Mouse (Mus musculus) heart, embryonic 12.5 days (tissue): ENCODE data around the gene Olfr934. TPM values are rescaled to one million over a fixed set of nuclear protein-coding genes. Genes with fewer than 3 reads are reported as not detected.

Experiments
- ATAC-seq: fragments of 200-750 bp; cut with Nextera tagmentation; 2 replicates; pipeline ENCODE4 v1.8.0; 2017; ENCODE audit warnings: moderate TSS enrichment, moderate library complexity; ENCODE audit not compliant: insufficient number of reproducible peaks, low FRiP score
- H3K27ac ChIP-seq: fragments of 300-500 bp; sonication (generic); 2 replicates; pipeline ENCODE4 v1.5.1; 2016; ENCODE audit warnings: mild to moderate bottlenecking, moderate library complexity; ENCODE audit not compliant: poor library complexity, severe bottlenecking
- H3K27me3 ChIP-seq: fragments of 300-500 bp; sonication (generic); replicated peaks from 2 replicates; pipeline ENCODE4 v1.6.1; 2016; ENCODE audit warnings: mild to moderate bottlenecking, moderate library complexity
- H3K36me3 ChIP-seq: fragments of 300-500 bp; sonication (generic); 2 replicates; pipeline ENCODE4 v1.6.1; 2016; ENCODE audit warnings: mild to moderate bottlenecking, moderate library complexity
- H3K4me1 ChIP-seq: fragments of 300-500 bp; sonication (generic); replicated peaks from 2 replicates; pipeline ENCODE4 v1.6.1; 2016; ENCODE audit warnings: mild to moderate bottlenecking
- H3K4me2 ChIP-seq: fragments of 300-500 bp; sonication (generic); 2 replicates; pipeline ENCODE4 v1.6.1; 2016; ENCODE audit warnings: mild to moderate bottlenecking, moderate library complexity
- H3K4me3 ChIP-seq: fragments of 300-500 bp; sonication (generic); 2 replicates; pipeline ENCODE4 v1.5.1; 2016; ENCODE audit warnings: mild to moderate bottlenecking
- H3K9ac ChIP-seq: fragments of 300-500 bp; sonication (generic); 2 replicates; pipeline ENCODE4 v1.6.1; 2016; ENCODE audit warnings: mild to moderate bottlenecking, moderate library complexity
- H3K9me3 ChIP-seq: fragments of 300-500 bp; sonication (generic); replicated peaks from 2 replicates; pipeline ENCODE4 v1.6.1; 2016; ENCODE audit warnings: mild to moderate bottlenecking, moderate library complexity
- WGBS: fragments of 180-500 bp; shearing (Covaris S2); methylation state at CpG from one replicate; pipeline ENCODE4 v1.1.7; 2016; 5-methylcytosine and 5-hydroxymethylcytosine counted together
- polyA plus RNA-seq: library from polyadenylated mRNA; unstranded; fragments of >200 nt; fragmentation: Nextera tagmentation; extraction: Ambion mirVana; gene quantifications from 2 replicates; pipeline ENCODE4 v1.2.1, GENCODE M21; 2016

The Olfr934 gene
- not detected in 2 replicates for polyA plus RNA-seq

DNA sequence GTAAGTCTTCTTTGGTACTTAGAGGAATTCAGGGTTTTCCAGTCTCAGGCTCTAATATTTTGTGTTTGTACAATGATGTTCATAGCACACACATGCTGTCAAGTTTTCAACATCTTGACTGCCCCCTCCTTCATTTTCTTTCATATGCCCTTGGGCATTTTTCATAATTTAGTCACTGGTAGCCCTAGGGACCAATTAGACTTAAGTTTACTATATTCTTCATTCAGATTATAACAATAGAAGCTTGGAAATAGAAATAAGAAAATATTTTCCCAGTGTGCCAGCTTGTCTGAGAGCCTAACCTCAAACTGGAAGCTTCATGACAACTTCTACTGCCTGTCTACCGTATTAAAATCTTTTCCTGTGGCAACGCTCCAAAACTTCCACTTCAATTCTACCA, at the start of gene Olfr934:
Gene Olfr934, minus strand, starts transcription at position 101 of the 400 bp plus-strand sequence.
- 85% methylated on average over 2 of the region's 2 CpGs for WGBS
- H3K27me3 ChIP-seq = no peaks in the 10 kb centered on the region
- H3K9ac ChIP-seq = no peak within 1 kb of the TSS
- no peak within 1 kb of the TSS for H3K4me2 ChIP-seq
- H3K4me1 ChIP-seq = no peaks in the 10 kb centered on the region
- H3K27ac ChIP-seq = no peak within 1 kb of the TSS
- H3K4me3 ChIP-seq = no peak within 1 kb of the TSS
- no peaks in the 10 kb centered on the region for H3K36me3 ChIP-seq
- no peaks in the 10 kb centered on the region for H3K9me3 ChIP-seq
- no peak for ATAC-seq

DNA sequence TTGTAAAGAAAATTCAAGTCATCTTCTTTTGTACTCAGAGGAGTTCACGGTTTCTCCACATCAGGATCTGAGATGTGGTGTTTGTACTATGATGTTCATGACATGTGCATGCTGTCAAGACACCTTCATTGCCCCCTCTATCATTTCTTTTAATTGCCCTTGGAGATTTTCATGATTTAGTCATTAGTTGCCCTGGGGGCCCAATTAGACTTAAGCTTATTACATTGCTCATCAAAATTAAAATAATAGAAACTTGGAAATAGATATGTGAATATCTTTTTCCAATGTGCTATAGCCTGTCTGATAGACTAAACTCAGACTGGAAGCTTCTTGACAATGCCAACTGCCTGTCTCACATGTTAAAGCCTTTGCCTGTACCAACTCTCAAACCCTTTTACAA, 35.2 kb upstream of the Olfr934 start, which contains the start of gene Olfr146:
Gene Olfr146, minus strand, starts transcription at position 101 of the 400 bp plus-strand sequence.
- Histone ChIP-seq H3K4me3 (no peak within 1 kb of the TSS), H3K9ac (no peak within 1 kb of the TSS), H3K27me3 (no peaks in the 10 kb centered on the region), H3K9me3 (no peaks in the 10 kb centered on the region), H3K27ac (no peak within 1 kb of the TSS), H3K36me3 (no peaks in the 10 kb centered on the region), H3K4me2 (no peak within 1 kb of the TSS), H3K4me1 (no peaks in the 10 kb centered on the region)
- WGBS = 74% methylated on average over 1 of the region's 1 CpGs
- ATAC-seq = no peak

DNA sequence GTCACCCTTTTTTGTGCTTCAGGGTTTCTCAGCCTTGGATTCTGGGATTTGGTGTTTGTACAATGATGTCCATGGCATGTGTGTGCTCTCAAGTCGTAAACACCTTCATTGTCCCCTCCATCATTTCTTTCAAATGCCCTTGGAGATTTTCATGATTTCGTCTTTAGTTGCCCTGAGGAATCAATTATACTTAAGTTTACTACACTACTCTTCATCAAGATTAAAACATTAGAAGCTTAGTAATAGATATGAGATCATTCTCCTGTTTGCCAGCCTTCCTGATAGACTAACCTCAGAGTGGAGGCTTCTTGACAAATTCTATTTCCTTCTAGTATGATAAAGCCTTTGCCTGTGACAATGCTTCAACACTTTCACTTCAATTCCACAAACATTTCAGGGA, 11.5 kb upstream of the Olfr934 start, which contains the start of gene Olfr935:
Gene Olfr935, minus strand, starts transcription at position 101 of the 400 bp plus-strand sequence.
- Histone ChIP-seq H3K27me3 (no peaks in the 10 kb centered on the region), H3K4me1 (no peaks in the 10 kb centered on the region), H3K36me3 (no peaks in the 10 kb centered on the region), H3K27ac (no peak within 1 kb of the TSS), H3K4me3 (no peak within 1 kb of the TSS), H3K9me3 (0 out of 2 replicates have a peak, but pooled peaks cover 2% of the 10 kb centered on the region), H3K4me2 (no peak within 1 kb of the TSS), H3K9ac (no peak within 1 kb of the TSS)
- WGBS = 68% methylated on average over 2 of the region's 2 CpGs
- ATAC-seq = no peak

DNA sequence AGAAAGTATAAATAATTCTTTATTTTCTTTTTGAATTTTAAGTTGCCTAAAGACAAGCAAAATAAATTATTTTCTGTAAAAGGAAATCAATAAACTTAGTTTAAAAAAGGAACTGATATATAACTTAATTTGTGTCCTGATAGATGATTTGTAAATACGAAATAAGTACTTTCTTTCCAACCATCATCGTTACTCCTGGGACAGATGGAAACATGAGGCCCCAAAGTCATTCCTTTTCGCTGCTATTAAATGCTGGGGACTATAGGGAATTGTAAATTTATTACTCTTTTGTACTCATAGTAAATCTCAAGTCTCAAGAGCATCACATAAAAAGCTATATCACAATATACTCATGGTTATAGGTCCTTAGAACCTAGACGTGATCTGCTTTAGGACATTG, 16.1 kb downstream of the Olfr934 start, which contains the start of gene Olfr933:
Gene Olfr933, plus strand, starts transcription at position 301 of the 400 bp plus-strand sequence.
- no peaks in the 10 kb centered on the region for H3K9me3 ChIP-seq
- no peak within 1 kb of the TSS for H3K4me2 ChIP-seq
- no peaks in the 10 kb centered on the region for H3K4me1 ChIP-seq
- H3K27ac ChIP-seq = no peak within 1 kb of the TSS
- no peaks in the 10 kb centered on the region for H3K27me3 ChIP-seq
- H3K36me3 ChIP-seq = no peaks in the 10 kb centered on the region
- no peak within 1 kb of the TSS for H3K4me3 ChIP-seq
- no peak within 1 kb of the TSS for H3K9ac ChIP-seq
- WGBS = 75% methylated on average over 4 of the region's 4 CpGs
- no peak for ATAC-seq

DNA sequence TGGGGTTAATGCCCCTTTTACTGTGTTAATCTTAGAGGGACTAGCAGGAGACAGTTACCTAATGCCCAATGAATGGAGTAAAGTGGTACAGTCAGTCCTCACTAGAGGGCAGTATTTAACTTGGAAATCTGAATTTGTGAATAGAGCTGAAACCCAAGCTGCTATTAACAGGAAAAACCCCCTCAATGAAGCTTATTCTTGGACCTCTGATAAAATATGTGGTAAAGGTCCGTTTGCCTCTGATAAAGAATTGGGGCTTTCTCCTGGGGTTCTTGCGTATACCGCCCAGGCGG, 34.0 kb downstream of the Olfr934 start:
- Histone ChIP-seq H3K27ac (no peak overlapping the region), H3K9ac (no peak overlapping the region), H3K4me1 (no peaks in the 10 kb centered on the region), H3K9me3 (no peaks in the 10 kb centered on the region), H3K4me2 (no peak overlapping the region), H3K4me3 (no peak overlapping the region), H3K36me3 (no peaks in the 10 kb centered on the region), H3K27me3 (no peaks in the 10 kb centered on the region)
- WGBS = 71% methylated on average over 4 of the region's 4 CpGs
- no peak for ATAC-seq

DNA sequence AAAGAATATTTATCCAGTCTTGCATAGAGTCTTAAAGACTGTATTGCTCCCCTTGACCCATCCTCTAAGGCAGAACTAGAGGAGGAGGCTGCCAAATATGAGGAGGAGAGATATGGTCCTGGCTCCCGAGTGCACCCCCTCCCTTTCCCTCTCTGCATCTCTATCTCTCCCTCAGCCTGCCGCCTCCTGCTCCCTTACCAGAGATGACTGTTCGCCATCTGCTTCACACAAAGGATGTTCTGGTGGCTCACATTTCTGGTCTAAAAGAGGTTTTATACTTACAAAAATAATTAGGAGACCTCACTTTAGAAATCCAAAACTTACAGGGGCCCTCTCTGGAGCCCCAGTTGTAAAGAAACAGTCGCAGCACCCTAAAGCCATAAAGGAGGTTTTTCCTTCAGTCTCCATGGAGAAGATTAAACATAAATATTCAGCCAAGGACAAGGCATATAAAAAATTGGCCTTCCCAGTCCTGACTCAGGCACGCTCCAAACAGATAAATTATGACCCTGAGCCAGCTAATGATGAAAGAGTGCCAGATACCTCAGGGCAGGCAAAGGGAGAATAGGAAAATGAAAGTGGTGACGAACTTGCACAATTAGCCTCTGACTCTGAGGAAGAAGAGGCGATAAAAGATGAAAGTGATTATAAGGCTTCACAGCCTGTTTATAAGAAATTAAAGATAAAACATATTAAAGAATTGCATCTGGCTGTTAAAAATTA, 34.6 kb downstream of the Olfr934 start:
- Histone ChIP-seq H3K4me1 (no peaks in the 10 kb centered on the region), H3K27ac (no peak overlapping the region), H3K36me3 (no peaks in the 10 kb centered on the region), H3K9ac (no peak overlapping the region), H3K27me3 (no peaks in the 10 kb centered on the region), H3K9me3 (no peaks in the 10 kb centered on the region), H3K4me3 (no peak overlapping the region), H3K4me2 (no peak overlapping the region)
- WGBS = 65% methylated on average over 7 of the region's 7 CpGs
- ATAC-seq = no peak

Other genes with a start within 250 kb of the Olfr934 start
- gene Olfr920, start 236.0 kb downstream of the Olfr934 start, polyA plus RNA-seq = 0.03 TPM in 1 of 2 replicates, not detected in the other
- gene Olfr921, start 215.2 kb downstream of the Olfr934 start, polyA plus RNA-seq = not detected in 2 replicates
- not detected in 2 replicates for gene Olfr922, start 173.7 kb downstream of the Olfr934 start, polyA plus RNA-seq
- gene Olfr923, start 161.8 kb downstream of the Olfr934 start, polyA plus RNA-seq = not detected in 2 replicates
- not detected in 2 replicates for gene Olfr924, start 143.9 kb downstream of the Olfr934 start, polyA plus RNA-seq
- not detected in 2 replicates for gene Olfr26, start 133.3 kb downstream of the Olfr934 start, polyA plus RNA-seq
- gene Olfr926, start 111.2 kb downstream of the Olfr934 start, polyA plus RNA-seq = not detected in 2 replicates
- not detected in 2 replicates for gene Olfr930, start 58.5 kb downstream of the Olfr934 start, polyA plus RNA-seq
- gene Olfr933, start 16.0 kb downstream of the Olfr934 start, polyA plus RNA-seq = not detected in 2 replicates
- gene Olfr935, start 11.4 kb upstream of the Olfr934 start, polyA plus RNA-seq = not detected in 2 replicates
- gene Olfr146, start 35.1 kb upstream of the Olfr934 start, polyA plus RNA-seq = not detected in 2 replicates
- gene Olfr937, start 76.6 kb upstream of the Olfr934 start, polyA plus RNA-seq = not detected in 2 replicates
- not detected in 2 replicates for gene Olfr938, start 90.6 kb upstream of the Olfr934 start, polyA plus RNA-seq
- gene Olfr27, start 139.8 kb upstream of the Olfr934 start, polyA plus RNA-seq = not detected in 2 replicates
- not detected in 2 replicates for gene Olfr943, start 178.0 kb upstream of the Olfr934 start, polyA plus RNA-seq
- not detected in 2 replicates for gene Olfr944, start 213.6 kb upstream of the Olfr934 start, polyA plus RNA-seq